Mouse (Mus musculus) heart, adult 18-20 months (tissue): ENCODE measurements around the gene Car15. TPM values are rescaled to one million over a fixed set of nuclear protein-coding genes. Genes with fewer than 3 reads are reported as not detected.

Experiments
- DNase-seq, 2 experiments: peaks; one replicate each; pipeline ENCODE4 v3.0.0; 2021 to 2022; ENCODE audit warnings: mixed read lengths in 1 of 2
- long read RNA-seq, 2 experiments: library from polyadenylated mRNA; stranded (forward); transcript quantifications; one replicate each; pipeline ENCODE4 v2.0.0; 2021
- total RNA-seq, 2 experiments: library from RNA; stranded (reverse); gene quantifications; 2 replicates each; pipeline ENCODE4 v1.2.3; 2021

Gene Car15
- total RNA-seq = 1 to 10 TPM; 1.7 to 2.1 TPM
- long read RNA-seq, experiment 1, partial matches to known transcripts = 0 of 1 reads
- long read RNA-seq, experiment 1, other reads (novel, unspliced or antisense) = 1 of 1 reads
- long read RNA-seq, experiment 2 = 0 reads

DNA sequence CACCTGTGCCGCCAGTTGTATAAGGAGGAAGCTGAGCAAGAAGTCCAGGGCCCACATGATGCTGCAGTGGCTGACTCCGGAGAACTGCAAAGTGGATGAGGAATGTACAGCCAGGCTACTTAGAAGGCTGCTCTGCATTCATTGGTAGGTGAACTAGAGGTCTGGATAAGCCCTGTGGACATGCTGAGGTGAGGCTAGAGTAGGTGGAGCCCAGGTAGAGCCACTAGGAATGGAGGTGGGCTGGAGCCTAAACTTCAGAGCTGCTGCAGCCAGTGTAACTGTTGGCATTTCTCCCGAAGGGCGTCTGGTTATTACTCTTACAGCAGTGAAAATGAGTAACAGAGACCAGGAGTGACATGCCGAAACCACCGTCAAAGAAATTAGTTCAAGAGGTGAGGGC lies at the start of gene Car15:
Gene Car15, minus strand, starts transcription at position 314 of the 400 bp plus-strand sequence.
- DNase-seq = no peak

DNA sequence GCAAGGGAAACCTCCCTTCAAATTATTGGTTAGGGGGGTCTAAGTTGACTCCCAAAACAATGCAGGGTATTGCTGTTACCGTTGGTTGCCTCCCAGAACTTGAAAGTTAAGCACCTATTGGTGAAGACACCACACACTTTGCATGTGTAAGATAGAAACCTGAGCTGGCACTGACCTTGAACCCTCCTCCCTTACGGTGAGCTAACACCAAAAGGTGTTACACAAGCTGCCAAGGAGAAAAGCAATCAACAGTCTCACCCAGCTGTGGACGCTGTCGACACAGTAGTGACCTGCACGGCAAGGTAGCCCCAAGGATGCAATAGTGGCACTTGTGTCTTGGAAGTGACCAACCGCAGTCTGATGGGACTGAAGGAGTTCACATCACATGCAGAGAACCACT lies 46.0 kb upstream of the Car15 start:
- DNase-seq = no peak

DNA sequence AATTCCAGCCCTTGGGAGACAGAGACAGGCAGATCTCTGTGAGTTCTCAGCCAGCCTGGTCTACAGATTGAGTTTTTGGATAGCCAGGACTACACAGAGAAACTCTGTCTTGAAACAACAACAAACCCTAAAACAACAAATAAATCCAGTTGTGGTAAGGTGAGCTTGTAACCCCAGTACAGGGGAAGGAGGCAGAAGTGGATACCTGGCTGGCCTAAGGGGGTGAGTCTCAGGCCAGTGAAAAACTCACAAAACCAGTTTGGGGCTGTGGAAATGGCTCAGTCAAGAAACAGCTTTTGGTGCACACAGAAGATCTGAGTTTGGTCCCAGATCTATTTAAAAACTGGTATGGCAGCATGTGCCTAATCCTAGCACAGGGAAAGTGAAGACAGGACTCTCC lies 44.0 kb upstream of the Car15 start:
- no peak for DNase-seq

DNA sequence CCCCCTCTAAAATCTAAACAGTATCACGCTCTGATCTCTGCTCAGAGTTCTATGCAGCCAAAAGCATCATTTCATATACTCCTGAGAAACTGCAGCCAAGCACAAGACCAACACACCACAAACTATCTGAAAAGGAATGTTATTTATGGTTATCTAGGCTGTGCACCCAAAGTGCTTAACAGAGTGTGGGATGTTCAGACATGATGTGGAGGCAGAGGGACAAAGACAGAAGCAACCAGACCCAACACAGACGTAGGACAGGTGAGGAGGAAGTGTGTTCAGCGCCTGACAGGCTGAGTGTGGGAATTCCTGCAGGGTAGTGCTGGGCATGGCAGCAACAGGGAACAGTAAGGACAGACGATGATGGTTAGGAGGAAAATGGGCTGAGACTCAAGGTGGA lies 41.4 kb upstream of the Car15 start:
- no peak for DNase-seq

DNA sequence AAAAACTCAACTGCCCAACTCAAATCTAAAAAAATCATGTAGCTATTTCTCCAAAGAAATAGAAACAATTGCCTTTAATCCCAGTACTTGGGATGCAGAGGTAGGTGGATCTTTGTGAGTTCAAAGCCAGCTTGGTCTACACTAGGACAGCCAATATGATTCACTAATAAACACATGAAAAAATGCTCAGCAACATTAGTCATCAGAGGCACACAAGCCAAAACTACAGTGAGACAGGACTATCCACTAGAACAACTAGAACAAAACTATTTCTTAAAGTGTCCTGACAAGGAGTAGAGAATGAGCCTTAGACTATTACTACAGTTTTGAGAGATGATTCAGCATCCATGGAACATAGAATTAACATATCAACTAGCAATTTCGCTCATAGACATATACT lies 37.9 kb upstream of the Car15 start:
- DNase-seq = no peak

DNA sequence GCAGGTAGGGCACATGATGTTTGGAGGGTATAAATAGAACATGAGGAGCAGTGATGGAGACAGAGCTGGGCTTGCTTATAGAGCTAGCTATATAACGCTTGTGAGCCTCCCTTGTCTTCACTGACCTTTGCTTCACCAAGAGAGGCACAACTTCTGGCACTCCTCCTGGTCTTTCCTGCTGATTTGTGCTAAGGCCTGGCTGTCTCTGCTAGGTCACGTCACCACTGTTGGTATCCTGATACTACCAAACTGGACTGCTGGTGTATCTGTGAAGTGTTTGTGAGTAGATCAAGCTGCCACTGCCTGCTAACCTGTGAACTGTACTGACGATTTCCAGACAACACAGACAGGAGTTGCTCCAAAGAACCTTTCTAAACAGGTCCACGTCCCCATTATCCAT lies 37.0 kb upstream of the Car15 start:
- peak; percentile 44 to 58 for DNase-seq

DNA sequence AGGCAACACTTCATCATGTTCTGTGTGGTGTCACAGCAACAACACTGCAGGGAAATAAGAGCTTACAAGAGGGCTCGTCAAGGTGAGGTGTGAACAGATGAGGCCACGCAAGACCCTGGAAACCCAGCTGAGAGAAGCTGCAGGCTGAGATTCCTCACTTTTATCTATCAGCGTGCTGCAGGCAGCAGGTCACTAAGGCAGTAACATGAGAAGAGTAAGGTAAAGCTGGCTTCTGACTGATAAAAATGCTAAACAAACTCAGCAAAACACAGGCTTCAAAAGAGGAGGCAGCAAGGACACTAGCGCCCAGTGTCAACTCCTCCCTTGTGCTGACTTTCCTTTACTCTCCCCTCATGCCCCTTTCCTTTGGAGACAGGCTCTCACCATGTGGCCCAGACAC lies 34.8 kb upstream of the Car15 start:
- DNase-seq = no peak

DNA sequence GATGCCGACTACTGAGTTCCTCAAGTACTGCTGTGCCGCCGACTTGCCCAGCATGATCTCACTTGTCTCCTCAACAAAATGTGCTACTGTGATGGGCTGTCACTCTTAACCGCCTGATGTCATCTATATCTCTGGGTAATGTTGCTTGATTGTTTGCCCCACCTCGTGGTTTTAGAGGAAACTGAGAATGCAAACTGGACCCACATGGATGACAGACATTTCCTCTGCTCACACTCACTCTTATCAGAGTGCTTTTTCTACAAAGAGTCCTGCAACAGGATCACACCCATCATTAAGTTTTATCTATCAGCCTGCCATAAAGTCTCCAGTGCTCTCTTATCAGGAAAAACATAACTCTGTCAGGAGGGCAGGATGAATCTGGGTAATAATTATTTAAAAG lies 33.1 kb upstream of the Car15 start:
- no peak for DNase-seq

DNA sequence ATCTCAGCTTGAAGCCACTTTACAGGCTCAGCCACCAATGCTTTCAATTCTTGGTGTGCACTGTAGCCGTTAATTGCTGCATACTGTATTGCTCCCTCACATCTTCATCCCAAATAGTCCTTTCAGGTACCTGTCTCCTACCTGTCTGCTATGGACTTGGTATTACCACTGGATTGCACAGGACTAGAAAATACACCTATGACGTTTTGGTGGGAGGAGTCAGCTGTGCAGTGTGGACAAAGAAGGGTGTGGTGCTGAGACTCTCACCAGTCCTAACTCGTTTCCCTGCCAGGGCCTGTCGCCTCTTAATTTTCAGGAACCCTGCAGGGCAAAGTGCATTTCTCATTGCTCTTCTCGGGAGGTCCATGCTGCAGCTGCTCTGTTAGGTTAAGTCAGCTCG lies 27.6 kb upstream of the Car15 start:
- DNase-seq = no peak

DNA sequence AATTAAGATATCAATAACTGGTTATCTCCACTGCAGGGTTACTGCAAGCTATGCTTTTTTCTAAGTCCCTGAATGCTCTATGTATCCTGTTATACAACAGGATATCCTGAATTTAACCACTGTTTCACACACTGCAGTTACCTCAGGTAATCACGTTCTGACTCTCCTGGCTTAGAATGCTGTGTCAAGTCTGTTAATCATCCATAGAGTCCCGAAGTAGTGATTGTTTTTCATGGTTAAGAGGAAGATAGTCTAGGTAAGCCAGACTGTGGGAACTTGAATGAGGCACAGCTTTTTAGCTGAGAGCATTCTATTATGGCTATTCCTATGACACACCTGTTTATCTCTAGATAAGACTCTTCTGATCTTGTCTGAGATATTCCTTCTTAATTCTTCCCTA lies 27.1 kb upstream of the Car15 start:
- no peak for DNase-seq

DNA sequence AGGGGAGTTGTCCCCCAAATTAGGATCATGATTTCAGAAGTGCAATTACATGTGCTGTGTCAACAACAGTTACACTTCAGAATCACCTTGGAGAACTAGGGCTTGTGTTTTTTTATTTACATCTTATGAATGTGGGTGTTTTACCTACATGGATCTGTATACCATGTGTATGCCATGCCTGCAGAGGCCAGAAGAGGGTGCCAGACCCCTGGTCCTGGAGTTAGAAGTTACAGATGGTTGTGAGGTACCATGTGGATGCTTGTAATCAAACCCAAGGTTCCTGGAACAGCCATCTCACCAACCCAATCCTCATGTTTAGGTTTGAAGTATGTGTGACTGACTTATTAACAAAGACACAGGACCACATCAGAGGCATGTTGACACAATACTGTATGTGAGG lies 20.4 kb upstream of the Car15 start:
- DNase-seq = no peak

DNA sequence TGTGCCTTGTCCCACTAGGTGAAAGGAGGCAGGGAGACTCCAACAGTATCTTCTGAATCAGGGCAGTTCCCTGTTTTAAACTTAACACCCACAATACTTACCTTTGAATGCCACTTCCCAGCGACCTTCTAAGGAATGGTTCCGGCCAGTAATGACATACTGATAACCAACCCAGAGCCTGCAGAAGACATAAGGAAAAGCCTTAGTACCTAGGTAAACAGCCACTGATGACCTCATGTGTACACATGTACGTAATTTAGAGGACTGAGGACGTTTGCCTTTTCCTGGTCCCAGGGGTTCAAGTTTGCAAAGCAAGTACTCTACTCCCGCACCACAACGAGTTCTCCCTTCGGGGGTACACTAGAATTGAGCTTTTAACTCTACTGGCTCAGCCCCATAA lies 19.0 kb upstream of the Car15 start:
- no peak for DNase-seq

DNA sequence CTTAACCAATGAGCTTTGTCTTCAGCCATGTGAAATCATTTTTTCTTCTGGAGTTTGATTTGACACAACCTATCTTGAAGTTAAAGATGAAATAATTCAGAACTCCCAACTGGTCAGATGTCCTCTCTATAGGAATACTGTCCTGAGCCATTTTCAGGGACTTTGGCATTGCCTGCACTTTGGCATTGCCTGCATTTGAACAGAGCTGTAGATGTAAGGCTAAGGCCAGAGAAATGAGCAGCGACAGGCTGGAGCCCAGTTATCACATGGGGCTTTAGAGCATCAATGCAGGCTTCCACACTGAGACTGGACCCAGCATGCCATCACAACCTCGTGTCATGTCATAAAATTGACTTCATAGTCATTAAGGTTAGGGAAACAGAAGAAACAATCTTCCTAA lies 15.1 kb upstream of the Car15 start:
- DNase-seq = no peak

DNA sequence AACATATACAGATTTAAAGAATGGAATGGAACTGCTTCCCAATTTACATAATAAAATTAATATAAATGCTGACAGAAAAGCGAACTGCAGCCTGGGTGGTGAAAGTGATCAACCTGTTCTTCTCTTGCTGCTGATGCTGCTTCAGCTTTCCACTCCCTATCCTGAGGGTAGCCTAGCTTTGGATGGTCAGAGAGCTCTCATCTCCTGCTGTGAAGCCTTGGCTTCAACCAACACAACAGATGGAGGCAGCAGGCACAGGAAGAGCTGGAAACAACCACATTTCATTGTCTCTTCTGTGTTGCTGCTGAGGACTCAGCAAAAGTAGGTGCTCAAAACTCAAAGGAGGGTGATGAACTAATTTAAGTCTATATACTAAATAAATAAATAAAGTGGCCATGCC lies 13.7 kb upstream of the Car15 start:
- no peak for DNase-seq

DNA sequence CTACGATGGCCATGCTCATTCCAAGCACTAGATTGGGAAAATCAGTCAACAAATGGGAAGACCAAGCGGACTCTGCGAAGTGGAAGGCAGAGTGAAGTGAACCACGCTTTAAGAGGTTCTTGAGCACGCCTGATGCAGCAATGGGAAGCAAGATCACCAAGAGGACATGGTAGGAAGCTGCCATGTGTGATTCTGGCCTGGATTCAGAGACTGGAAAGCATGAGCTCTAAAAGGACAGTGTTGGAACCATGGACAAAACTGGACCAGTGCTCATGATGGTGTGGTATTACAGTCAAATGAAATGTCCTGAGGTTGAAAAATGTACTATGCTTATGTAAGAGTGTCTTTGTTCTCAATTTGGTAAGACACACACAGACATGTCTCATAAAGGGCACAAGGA lies 13.2 kb upstream of the Car15 start:
- no peak for DNase-seq

DNA sequence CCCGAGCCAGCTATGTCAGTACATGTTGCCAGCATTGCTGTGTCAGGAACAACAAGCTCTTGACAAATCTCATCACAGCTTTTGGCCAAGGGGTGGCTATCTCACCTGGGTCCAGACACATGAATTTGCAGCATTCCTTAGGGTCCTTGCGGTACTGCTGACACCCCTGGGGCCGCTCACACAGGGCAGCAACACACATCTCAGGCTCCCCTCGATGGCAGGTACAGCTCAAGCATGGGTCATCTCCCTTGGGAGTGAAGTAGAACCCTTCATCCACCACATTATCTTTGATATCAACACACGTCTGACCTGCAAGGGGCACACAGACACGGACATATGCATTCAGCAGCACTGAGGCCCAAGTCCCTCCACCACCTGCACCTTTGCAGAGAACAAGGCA lies 11.3 kb upstream of the Car15 start:
- no peak for DNase-seq

DNA sequence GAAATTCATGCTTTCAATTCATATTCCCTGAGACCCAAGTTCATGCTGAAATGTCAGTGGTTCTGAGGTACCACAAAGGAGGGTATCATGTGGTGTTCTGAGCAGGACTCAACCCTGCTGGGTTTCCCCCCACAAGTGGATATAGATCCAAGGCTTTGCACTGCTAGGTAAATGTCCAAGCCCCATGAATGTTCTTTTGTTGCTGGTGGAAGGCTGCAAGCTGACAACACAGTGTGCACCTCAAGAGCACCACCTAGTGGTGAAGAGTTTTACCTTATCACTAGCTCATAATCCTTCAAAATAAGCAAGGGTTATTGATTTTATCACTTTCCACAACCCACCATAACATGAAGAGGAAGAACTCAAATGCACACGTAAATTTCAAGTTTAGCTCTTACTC lies 10.8 kb upstream of the Car15 start:
- peak; percentile 23 to 69 for DNase-seq

DNA sequence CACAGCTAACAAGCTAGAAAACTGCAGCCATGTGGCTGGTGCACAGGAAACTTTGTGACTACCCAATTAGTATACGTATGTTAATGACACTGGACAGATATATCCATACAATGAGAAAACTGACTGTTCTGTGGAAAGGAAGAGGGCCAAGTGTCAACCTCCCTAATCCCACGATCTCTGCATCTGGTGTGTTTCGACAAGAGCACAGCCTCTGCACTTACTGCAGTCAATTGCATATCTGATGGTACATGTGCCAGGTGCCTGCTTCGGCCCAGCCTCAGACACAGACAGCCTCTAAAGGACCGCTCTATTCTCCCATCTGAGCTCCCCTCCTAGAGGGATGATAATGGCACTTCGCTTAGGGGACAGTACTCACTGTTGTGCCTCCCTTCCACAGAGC lies 10.3 kb upstream of the Car15 start:
- DNase-seq = no peak

DNA sequence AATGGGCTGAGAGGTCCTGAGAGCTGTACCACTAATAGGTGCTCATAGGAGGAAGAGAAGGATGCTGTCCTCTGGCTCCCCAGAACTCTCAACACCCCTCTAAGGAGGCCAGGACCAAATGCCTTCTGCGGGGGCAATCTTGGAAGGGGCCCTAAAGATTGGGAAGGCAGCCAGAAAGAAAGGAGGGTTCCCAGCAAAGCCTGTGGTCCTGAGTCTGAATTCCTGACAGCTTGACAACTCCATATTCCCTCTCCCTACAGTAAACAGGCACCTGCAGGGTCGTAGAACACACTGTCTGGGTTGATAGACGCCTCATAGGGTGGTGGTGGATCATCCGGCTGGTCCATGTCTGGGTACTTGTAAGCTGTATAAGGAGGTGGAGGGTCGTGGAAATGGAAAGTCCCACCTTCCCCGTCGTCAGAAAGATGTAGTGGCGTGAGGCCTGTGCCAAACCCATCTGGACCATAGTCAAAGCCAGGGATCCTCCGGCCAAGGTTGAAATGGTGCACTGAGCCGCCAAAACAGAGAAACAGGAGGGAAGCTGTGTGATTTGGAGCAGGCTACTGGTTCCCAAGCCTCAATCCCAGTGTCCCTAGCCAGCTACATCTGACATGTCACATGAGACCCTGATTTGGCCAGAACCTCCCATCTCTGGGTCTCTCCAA lies 5.7 kb upstream of the Car15 start:
- no peak for DNase-seq

DNA sequence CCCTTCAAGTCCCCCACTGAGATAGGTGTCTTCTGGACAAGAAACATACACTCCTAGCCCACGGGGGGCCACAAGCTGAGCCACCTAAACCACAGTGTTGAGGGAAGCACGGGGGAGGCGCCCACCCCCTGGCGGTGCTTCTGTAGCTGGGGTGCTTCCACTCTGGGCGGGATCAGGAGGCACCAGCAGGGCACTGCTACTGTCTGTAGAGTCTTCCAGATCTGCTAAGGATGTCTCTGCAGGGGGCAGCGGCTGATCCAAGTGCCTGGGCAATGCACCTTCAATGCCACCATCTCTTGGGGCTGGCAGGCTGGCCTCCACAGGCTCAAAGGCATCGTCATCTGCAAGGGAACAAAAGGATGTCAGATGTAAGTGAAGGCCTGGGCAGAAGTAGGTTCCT lies 4.3 kb upstream of the Car15 start:
- no peak for DNase-seq

DNA sequence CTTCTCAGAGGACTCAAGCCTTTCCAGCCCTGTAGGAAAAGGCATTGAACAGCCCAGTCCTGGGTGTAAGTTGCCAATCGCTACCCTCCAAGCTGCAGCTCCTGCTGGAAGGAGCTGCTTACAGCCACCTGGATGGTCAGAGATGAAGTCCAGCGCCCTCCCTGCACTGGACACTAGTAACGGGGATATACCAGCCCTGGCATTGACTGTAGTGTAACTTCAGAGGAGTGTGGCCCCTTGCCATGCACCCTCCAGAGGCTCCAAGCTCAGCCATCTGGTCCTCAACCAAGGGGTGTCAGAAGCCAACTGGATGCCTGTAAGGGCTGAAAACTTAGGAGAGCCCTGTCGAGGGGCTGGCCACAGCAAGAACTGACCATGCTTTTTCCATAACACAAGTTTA lies 1.8 kb upstream of the Car15 start:
- no peak for DNase-seq

DNA sequence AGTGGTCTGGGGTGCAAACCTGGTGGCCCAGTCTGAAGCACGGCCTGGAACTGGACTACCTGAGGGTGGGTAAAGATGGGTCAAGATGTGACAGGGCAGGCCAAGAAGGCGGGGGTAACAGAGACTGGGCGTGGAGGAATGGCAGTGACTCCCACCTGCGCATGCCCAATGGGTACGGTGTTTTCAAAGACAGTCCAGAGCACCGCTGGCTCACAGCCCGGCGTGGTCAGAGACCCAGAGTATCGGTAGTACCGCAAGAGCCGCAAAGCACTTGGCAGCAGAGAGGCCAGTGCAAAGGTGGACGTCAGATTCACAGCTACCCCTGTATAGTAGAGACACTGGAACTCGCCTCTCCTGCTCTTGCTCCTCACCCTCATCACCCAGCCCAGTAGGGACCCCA lies 2.7 kb downstream of the Car15 start:
- no peak for DNase-seq

DNA sequence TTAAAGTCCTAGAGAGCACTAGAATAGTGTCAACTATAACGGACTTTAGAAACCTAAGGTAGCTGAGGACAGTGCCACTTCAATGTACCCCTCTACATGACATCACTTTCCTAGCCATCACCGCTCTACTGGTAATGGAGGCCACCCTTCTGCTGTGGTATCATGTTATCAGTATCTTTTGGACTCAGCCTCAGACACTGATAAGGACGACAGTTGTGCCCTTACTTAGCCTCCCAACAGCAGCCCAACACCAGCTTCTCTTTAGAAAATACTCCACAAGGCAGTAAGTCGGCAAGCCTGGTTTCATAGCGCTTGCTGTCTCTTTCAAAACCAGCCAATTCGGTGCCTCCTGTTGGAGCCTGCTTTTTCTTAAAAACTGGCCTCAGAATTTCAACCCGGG lies 3.6 kb downstream of the Car15 start:
- no peak for DNase-seq

DNA sequence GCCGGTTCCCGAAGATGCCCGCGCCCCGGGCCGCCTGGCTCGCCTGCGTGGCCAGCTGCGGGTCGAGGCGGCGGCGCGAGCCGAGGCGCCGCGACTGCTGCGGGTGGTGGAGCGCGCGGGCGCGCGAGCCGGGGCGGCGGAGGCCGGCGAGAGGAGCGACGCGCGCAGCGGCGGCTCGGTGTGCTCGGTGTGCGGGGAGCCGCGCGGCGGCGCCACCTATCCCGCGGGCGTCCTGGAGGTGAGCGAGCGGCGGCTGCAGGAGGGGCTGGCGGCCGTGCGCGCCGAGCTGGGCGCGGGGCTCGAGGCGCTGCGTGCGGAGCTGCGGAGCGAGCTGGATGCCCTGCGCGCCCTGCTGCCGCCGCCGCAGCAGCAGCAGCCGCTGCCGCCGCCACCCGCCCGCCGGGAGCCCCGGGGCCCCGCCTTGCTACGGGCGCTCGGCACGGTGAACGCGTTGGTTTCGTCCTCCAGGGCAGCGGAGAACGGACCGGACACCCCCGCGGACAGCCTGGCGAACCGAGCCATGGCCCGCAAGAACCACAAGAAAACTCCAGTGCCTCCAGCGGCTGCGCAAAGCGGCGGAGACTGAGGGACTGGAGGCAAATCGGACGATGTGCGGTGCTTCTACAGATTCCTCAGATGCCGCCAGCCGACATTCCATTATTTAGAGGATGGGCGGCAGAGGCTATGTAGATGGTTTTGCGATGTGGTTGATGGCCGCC lies 4.3 kb downstream of the Car15 start:
- no peak for DNase-seq
